Mouse (Mus musculus): ENCODE results near the gene Mocs1.

DNA sequence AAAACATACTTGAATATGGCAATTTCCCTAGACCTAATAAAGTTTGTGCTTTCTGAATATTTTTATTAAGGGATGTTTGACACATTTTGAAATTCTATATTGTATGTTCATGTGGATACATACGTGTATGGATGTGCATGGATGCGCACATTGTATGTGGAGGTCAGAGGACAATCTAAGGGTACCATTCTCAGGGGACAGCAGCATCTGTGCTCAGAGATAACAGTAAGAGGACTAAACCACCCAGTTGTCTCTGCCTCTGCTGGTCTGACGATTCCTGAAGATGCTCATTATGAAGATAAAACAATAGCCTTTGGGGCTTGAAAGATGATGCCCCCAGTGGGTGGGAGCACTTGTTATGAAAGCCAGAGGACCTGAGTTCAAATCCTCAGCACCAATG, 36.7 kb downstream of the Mocs1 start:
- no peak for TF ChIP-seq POLR2A (IDR thresholded peaks at IDR 0.05; ENCODE audit: low read depth, low read length)
- TF ChIP-seq CTCF (conservative IDR thresholded peaks at IDR 0.05; ENCODE audit: insufficient read depth, insufficient read length, low read depth, low read length) = no peak

All from kidney, adult 2 months (tissue).